Mouse (Mus musculus): Measurements from ENCODE around the gene Efcab9.

DNA sequence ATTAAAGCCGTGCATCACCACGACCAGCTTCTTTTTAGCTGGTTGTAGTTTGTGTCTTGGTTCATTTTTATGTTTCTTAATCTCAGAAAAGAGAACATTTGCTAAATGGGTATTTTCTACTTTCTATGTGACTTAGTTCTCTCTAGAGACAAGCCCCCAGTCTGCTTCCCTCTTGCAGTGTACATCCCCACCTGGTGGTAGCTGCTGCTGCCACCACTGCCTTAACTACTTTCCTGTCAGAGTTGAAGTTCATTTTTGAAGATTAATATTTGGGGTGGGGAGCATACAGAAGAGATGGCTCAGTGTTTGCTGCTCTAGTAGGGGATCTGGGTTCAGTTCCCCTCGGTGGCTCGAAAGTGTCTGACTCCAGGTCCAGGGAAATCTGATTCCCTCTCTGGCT is 31.9 kb downstream of the Efcab9 start:
- TF ChIP-seq CTCF (conservative IDR thresholded peaks at IDR 0.05; ENCODE audit: insufficient read depth, insufficient read length, low read depth, low read length), result no peak
- TF ChIP-seq POLR2A (IDR thresholded peaks at IDR 0.05; ENCODE audit: low read depth, low read length), result no peak

All from kidney, adult 2 months (tissue).